Mouse (Mus musculus): ENCODE measurements around the gene Cbfa2t3. TPM values are rescaled to one million over a fixed set of nuclear protein-coding genes. Genes with fewer than 3 reads are reported as not detected.
A peak's percentile ranks its signal among the peaks of the same experiment; 100 is the strongest.

Gene Cbfa2t3
- polyA plus RNA-seq, 1 experiment from 2014 or later = 2.8 TPM

DNA sequence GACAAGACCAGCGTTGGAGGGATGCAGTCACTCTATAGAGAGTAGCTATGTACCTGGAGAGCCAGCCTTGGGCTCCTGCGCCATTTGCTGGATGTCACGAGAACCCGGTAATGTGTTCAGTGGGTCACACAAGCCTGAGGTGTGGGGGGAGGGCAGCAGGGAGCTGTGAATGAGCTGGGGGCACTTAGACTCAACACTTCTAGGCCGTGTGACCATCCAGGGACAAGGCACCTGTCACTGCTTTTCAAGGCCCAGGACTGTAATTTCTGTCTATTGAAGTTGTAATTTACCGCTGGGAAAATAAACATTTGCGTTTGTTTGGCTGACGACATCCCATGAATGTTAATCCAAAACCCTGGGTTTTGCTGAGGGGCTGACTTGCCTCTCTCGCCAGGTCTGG is 12.0 kb downstream of the Cbfa2t3 start:
- Histone ChIP-seq H3K36me3 (no peaks in the 10 kb centered on the region), H3K9me3 (no peaks in the 10 kb centered on the region), H3K27me3 (peaks cover 46% of the 10 kb centered on the region), H3K4me1 (replicated peaks) (no peaks in the 10 kb centered on the region), H3K4me3 (replicated peaks) (no peak overlapping the region), H3K27ac (no peak overlapping the region), H3K4me2 (no peak overlapping the region), H3K9ac (replicated peaks) (no peak overlapping the region)
- no peak for ATAC-seq (ENCODE audit: insufficient number of reproducible peaks, insufficient read depth, low FRiP score, low TSS enrichment, low read depth)
- 63% methylated on average over 9 of the region's 9 CpGs for WGBS

DNA sequence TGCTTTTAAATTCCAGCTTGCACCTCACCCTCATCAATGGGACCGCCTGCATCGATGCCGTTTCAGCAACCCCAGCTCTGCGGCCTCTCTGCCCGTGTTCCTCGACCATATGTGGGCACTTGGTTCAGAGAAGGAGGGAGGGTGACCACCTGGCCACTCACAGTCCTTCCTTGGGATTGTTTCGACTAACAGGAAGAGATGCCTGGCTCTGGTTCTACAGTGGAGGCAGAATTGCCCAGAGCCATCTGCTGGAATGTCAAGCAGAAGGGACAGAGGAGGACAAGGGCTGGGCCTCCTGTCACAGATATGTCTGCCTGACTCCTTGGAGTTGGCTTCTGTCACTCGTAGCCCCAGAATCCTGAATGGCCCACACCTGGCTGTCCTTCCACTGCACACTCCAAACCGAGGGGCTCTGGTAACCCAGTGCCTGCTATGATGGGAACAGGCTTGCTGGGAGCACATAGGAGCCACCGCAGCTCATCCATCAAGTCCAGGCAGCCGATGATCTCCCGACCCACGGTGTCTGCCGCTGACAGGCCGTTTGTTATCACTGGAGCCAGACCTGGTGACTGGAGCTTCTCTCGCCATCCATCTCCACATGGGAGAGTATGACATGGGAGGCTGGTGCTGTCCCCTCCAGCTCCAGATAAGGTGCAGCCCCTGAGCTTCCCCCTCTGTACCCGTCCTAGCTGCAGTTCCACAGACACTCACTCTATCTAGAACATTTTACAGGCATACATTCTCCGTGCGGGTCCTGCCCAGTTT is 13.6 kb downstream of the Cbfa2t3 start:
- WGBS = 49% methylated on average over 19 of the region's 19 CpGs
- no peaks in the 10 kb centered on the region for H3K9me3 ChIP-seq
- H3K4me2 ChIP-seq = no peak overlapping the region
- no peak overlapping the region for H3K9ac ChIP-seq (replicated peaks)
- H3K4me1 ChIP-seq (replicated peaks) = peaks cover 4% of the 10 kb centered on the region
- ATAC-seq (ENCODE audit: insufficient number of reproducible peaks, insufficient read depth, low FRiP score, low TSS enrichment, low read depth) = no peak
- no peak overlapping the region for H3K27ac ChIP-seq
- no peak overlapping the region for H3K4me3 ChIP-seq (replicated peaks)
- no peaks in the 10 kb centered on the region for H3K36me3 ChIP-seq
- H3K27me3 ChIP-seq = peaks cover 56% of the 10 kb centered on the region

GRCm38 (mm10) chr8:122682820-122683219 is 16.1 kb downstream of the Cbfa2t3 start:
- no peak overlapping the region for H3K4me2 ChIP-seq
- no peak overlapping the region for H3K4me3 ChIP-seq (replicated peaks)
- no peaks in the 10 kb centered on the region for H3K36me3 ChIP-seq
- H3K9ac ChIP-seq (replicated peaks) = no peak overlapping the region
- no peak overlapping the region for H3K27ac ChIP-seq
- H3K4me1 ChIP-seq (replicated peaks) = peaks cover 20% of the 10 kb centered on the region
- H3K9me3 ChIP-seq = no peaks in the 10 kb centered on the region
- H3K27me3 ChIP-seq = peaks cover 69% of the 10 kb centered on the region
- ATAC-seq (ENCODE audit: insufficient number of reproducible peaks, insufficient read depth, low FRiP score, low TSS enrichment, low read depth) = no peak
- 91% methylated on average over 11 of the region's 11 CpGs for WGBS

DNA sequence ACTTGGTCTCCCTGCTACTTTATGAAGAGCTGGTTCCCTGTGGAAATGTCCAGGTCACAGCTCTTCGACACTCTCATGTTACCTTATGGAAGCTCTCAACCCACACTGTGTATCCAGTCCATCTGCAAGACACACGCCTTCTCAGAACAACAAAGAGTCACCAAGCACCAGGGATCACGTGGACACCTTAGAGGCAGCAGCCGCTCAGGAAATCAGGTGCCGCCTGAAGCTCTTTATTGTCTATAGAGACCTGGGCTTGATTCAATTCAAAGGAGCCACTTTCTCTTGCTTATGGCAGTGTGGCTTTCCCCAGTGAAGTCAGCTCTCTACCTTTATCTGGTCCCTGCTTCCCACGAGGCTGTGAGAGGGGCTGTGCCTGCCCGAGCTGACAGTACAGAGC is 18.7 kb downstream of the Cbfa2t3 start:
- Histone ChIP-seq H3K9me3 (no peaks in the 10 kb centered on the region), H3K4me3 (replicated peaks) (no peak overlapping the region), H3K36me3 (no peaks in the 10 kb centered on the region), H3K4me1 (replicated peaks) (peaks cover 36% of the 10 kb centered on the region), H3K4me2 (no peak overlapping the region), H3K27ac (no peak overlapping the region), H3K27me3 (peaks cover 68% of the 10 kb centered on the region), H3K9ac (replicated peaks) (no peak overlapping the region)
- ATAC-seq (ENCODE audit: insufficient number of reproducible peaks, insufficient read depth, low FRiP score, low TSS enrichment, low read depth) = no peak
- 31% methylated on average over 7 of the region's 7 CpGs for WGBS

DNA sequence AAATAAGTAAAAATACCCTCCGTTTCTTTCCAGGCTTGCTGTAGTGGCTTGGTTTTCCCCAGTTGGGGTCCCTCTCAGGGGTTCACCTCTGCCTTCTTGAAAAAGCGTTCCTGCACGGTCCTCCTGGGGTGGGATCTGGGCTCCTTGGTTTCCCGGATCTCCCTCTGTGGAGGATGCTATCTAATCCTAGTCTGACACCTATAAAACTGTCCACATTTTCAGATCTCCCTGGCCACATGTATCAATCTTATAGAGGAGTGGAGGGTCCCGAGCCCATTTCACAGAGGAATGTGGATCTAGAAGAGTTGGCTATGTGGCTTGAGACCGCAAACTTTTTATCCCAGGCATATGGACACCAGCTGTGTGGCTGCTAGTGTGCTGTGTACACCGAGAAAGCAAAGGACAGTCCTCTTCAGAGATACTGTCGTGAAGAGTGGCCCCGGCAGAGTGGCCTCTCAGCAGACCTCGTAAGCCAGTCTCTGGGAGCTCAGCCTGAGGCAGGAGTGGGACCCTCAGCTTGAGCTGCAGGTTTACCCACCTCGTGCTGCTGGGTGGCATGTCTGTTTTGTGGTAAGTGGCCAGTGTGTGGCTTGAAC is 19.5 kb downstream of the Cbfa2t3 start:
- Histone ChIP-seq H3K4me1 (replicated peaks) (peaks cover 40% of the 10 kb centered on the region), H3K4me3 (replicated peaks) (peak overlapping the region; percentile 80)

DNA sequence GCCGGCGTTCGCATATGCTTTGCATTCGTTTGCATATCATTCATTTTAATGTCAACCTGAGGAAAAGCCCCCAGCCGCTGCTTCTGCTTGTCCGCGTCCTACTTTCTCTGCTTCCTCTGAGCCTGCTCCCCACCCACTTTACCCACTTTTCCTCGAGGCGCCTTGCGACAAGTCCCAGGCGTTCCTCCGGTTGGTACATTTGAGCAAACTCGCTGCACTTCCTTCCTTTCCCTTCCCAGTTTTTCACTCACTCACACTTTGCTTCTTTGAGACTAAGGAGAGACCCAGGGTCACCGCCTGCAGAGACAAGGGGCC is 20.1 kb downstream of the Cbfa2t3 start:
- Histone ChIP-seq H3K4me3 (replicated peaks) (peak overlapping the region; percentile 80), H3K9me3 (no peaks in the 10 kb centered on the region), H3K36me3 (no peaks in the 10 kb centered on the region), H3K9ac (replicated peaks) (no peak overlapping the region; the same call in 1 of the 2 replicates), H3K27ac (no peak overlapping the region), H3K4me2 (peak overlapping the region; percentile 99), H3K4me1 (replicated peaks) (peaks cover 45% of the 10 kb centered on the region), H3K27me3 (peaks cover 68% of the 10 kb centered on the region)
- WGBS = 0% methylated on average over 14 of the region's 14 CpGs
- ATAC-seq (ENCODE audit: insufficient number of reproducible peaks, insufficient read depth, low FRiP score, low TSS enrichment, low read depth) = no peak

More for the DNA sequence above, 19.5 kb downstream of the Cbfa2t3 start:
- peaks cover 65% of the 10 kb centered on the region for H3K27me3 ChIP-seq
- peak overlapping the region; percentile 99 for H3K4me2 ChIP-seq
- no peak for ATAC-seq (ENCODE audit: insufficient number of reproducible peaks, insufficient read depth, low FRiP score, low TSS enrichment, low read depth)
- no peaks in the 10 kb centered on the region for H3K36me3 ChIP-seq
- no peak overlapping the region for H3K9ac ChIP-seq (replicated peaks)
- H3K9me3 ChIP-seq = no peaks in the 10 kb centered on the region
- H3K27ac ChIP-seq = no peak overlapping the region
- WGBS = 10% methylated on average over 11 of the region's 11 CpGs

GRCm38 (mm10) chr8:122678061-122678895 is 20.6 kb downstream of the Cbfa2t3 start:
- H3K9me3 ChIP-seq = no peaks in the 10 kb centered on the region
- H3K9ac ChIP-seq (replicated peaks) = peak overlapping the region; percentile 70
- WGBS = under 1% methylated on average over 109 of the region's 127 CpGs
- H3K27ac ChIP-seq = 0 out of 2 replicates have a peak overlapping the region, but pooled peaks have one; percentile 45
- peaks cover 71% of the 10 kb centered on the region for H3K27me3 ChIP-seq
- peaks cover 50% of the 10 kb centered on the region for H3K4me1 ChIP-seq (replicated peaks)
- peak overlapping the region; percentile 80 for H3K4me3 ChIP-seq (replicated peaks)
- ATAC-seq (ENCODE audit: insufficient number of reproducible peaks, insufficient read depth, low FRiP score, low TSS enrichment, low read depth) = peak; percentile 67
- no peaks in the 10 kb centered on the region for H3K36me3 ChIP-seq
- H3K4me2 ChIP-seq = peak overlapping the region; percentile 99

DNA sequence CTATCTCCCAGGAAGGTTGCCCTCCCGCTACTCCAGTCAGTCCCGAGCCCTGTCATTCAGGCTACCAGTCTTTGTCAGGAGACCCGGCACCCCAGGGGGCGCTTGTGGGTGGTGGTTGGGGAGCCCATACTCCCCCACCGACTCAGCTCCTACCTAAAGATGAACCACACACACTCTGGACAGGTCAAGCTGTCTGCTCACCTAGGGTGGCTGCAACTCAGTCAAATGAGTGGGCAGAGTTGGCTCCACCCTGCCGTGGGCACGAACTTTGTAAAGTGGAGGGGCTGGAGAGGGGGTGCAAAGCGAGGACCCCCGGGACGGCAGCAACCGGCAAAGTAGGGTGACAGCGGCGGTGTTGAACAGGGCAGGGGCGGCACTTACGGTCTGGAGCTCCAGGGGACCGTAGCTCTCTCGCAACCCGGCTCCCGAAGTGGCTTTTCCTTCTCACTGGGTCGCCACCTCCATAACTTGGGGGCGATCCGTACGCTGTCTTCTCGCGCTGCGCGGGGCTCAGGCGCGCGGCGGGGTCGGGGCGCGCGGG is 21.4 kb downstream of the Cbfa2t3 start:
- H3K9me3 ChIP-seq = no peaks in the 10 kb centered on the region
- peaks cover 50% of the 10 kb centered on the region for H3K4me1 ChIP-seq (replicated peaks)
- no peak overlapping the region for H3K27ac ChIP-seq
- ATAC-seq (ENCODE audit: insufficient number of reproducible peaks, insufficient read depth, low FRiP score, low TSS enrichment, low read depth) = no peak
- H3K27me3 ChIP-seq = peaks cover 72% of the 10 kb centered on the region
- H3K4me3 ChIP-seq (replicated peaks) = peak overlapping the region; percentile 80
- H3K9ac ChIP-seq (replicated peaks) = peak overlapping the region; percentile 70
- H3K36me3 ChIP-seq = no peaks in the 10 kb centered on the region
- WGBS = 2% methylated on average over 35 of the region's 35 CpGs
- H3K4me2 ChIP-seq = peak overlapping the region; percentile 99

DNA sequence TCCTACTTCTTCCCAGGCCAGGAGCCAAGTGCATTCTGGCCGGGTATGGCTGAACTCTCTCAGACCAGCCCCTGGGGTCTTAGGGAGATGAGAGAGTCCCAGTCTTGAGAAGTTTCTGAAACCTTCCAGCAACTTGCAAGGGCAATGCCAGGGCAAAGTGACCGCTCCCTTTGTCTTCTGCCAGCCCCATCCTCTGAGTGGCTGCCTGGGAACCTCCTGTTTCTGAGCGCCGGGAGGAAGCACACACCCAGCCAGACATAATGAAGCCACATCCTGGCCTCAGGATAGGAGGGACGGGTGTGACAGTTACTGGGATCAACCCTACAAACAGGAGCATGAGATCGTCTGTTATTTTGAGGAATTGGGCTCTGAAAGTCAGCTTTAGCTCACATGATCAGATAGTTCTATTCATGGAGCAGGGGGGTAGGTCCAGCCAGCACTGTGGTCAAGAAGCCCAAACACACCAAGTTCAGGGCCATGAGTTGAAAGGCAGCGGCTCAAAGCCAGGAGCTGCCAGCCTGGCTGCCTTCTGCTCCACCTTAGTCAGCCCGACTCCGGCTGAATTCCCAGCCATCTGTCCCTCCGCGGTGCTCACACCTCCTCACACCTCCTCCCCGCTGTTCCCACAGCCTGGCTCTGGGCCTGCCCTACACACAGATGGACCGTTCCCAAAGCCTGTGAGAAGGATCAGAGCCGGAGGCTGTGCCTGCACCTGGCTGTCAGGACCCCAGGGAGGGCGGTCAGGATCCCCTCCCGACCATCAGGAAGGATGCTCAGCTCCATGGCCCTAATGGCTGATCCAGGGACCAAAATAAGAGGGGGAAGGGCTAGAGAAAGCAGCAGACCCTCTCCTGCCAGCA is 22.1 kb downstream of the Cbfa2t3 start:
- no peaks in the 10 kb centered on the region for H3K36me3 ChIP-seq
- H3K9ac ChIP-seq (replicated peaks) = peak overlapping the region; percentile 70; the same call in 1 of the 2 replicates
- peaks cover 70% of the 10 kb centered on the region for H3K27me3 ChIP-seq
- peaks cover 50% of the 10 kb centered on the region for H3K4me1 ChIP-seq (replicated peaks)
- H3K27ac ChIP-seq = no peak overlapping the region
- H3K4me3 ChIP-seq (replicated peaks) = peak overlapping the region; percentile 80
- H3K4me2 ChIP-seq = peak overlapping the region; percentile 99
- no peak for ATAC-seq (ENCODE audit: insufficient number of reproducible peaks, insufficient read depth, low FRiP score, low TSS enrichment, low read depth)
- H3K9me3 ChIP-seq = no peaks in the 10 kb centered on the region
- 11% methylated on average over 16 of the region's 16 CpGs for WGBS

- Histone ChIP-seq H3K4me2 (peak overlapping the region; percentile 99; the same call in 1 of the 2 replicates), H3K4me3 (replicated peaks) (0 out of 2 replicates have a peak overlapping the region, but pooled peaks have one; percentile 80), H3K9me3 (no peaks in the 10 kb centered on the region), H3K36me3 (no peaks in the 10 kb centered on the region), H3K27ac (no peak overlapping the region), H3K4me1 (replicated peaks) (peaks cover 52% of the 10 kb centered on the region), H3K27me3 (peaks cover 73% of the 10 kb centered on the region), H3K9ac (replicated peaks) (no peak overlapping the region)
- ATAC-seq (ENCODE audit: insufficient number of reproducible peaks, insufficient read depth, low FRiP score, low TSS enrichment, low read depth) = no peak
- WGBS = 83% methylated on average over 17 of the region's 17 CpGs
These were observed 23.1 kb downstream of the Cbfa2t3 start for GRCm38 (mm10) chr8:122675596-122676420.

Data from limb, embryonic 12.5 days (tissue).